Mouse (Mus musculus): Measurements from ENCODE around the gene Spag7.
A peak's percentile ranks its signal among the peaks of the same experiment; 100 is the strongest.

The Spag7 gene

GRCm38 (mm10) chr11:70679894-70680293 lies 10.7 kb upstream of the Spag7 start:
- DNase-seq: no peak

DNA sequence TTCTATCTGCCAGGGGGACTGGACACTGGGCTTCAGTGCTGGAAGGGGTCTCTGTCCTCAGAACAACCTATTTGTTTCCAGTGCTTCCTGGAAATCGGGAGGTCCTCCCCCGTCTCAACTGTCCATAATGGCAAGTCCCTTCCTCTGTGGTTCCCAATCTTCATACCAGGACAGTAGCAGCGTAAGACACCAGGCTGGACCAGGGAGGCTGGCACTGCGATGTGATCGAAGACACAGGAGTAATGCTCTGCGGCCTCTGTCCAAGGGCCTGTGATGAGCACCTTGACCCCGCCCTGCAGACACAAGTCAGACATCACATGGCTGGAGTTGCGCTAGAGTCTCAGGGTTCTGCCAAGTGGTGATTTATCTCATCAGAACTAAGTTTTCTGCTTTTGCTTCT lies 10.1 kb upstream of the Spag7 start:
- no peak for DNase-seq

DNA sequence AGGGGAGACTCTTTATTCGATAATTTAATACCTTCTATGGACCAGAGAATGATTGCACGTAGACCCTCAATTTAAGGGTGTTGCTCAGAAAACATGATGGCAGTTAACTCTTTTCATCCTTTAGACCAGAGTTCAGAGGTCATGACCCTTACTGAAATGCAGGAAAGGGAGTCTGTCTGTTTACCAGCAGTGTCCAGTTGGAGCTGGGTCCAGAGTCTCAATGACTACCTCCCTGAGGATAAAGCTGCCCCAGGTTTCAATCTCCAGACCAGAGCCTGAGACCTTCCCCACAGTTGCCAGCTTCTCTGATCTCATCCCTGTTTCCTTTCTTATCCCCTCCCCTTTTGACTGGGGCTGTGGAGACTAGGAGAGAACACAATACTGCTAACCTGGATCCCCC lies 9.4 kb upstream of the Spag7 start:
- no peak for DNase-seq

GRCm38 (mm10) chr11:70678092-70678491 lies 8.9 kb upstream of the Spag7 start:
- DNase-seq: no peak

DNA sequence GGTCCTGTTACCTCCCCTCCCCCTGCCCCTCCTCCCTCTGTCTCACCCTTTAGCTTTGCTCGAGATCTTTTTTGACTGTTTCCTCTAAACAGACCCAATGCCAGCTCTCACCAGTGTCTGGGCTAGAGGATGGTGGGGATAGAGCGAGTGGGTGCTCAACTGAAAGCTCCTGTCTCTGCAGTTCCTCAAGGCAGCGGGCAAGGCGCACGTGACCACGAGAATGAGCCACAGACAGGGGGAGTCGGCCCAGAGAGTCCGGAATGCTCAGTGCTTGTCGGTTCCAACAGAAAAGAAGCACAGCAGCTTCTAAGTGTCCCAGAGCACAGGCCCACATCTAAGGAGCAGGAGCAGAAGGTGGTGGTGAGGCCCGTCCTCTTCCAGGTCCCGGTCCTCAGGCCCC lies 5.3 kb upstream of the Spag7 start:
- DNase-seq: no peak

DNA sequence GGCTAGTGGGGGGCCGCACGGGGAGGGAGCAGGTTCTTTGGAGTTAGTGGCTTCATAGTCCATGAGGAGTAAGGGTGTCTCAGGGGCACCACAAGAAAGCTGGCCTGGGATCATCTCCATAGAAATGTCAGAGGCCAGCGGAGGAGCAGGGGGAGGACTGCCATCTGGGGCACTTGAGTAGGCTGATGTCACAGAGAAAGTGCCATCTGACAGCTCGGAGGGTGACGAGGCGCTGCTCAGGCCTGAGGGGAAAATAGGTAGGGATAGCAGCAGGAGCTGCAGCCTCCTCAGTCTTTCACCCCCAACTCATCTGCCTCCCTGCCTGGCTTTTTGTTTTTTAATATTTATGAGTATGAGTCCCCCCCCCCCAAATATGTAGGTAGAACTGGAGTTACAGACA lies 4.8 kb upstream of the Spag7 start:
- DNase-seq: no peak

GRCm38 (mm10) chr11:70671333-70672047 lies 2.3 kb upstream of the Spag7 start:
- peak; percentile 36 for DNase-seq

DNA sequence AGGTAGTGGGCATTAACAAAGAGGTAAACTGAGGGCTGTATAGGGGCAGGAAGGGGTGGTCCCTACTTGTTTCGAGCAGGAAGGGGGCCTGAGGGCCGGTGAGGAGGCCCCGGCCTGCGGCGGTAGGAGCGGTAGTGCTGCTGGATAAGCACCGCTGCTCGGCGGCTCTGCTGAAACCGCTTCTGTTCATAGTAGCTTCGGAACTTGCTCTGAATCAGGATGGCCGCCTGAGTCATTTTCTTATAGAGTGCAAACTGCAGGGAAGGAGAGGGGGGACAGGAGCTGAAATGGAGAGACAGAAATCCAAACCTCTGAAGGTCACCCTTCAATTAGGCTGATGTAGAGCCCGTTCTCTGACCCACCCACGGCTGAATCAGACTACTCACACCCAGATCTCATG lies 1.3 kb upstream of the Spag7 start:
- no peak for DNase-seq

DNA sequence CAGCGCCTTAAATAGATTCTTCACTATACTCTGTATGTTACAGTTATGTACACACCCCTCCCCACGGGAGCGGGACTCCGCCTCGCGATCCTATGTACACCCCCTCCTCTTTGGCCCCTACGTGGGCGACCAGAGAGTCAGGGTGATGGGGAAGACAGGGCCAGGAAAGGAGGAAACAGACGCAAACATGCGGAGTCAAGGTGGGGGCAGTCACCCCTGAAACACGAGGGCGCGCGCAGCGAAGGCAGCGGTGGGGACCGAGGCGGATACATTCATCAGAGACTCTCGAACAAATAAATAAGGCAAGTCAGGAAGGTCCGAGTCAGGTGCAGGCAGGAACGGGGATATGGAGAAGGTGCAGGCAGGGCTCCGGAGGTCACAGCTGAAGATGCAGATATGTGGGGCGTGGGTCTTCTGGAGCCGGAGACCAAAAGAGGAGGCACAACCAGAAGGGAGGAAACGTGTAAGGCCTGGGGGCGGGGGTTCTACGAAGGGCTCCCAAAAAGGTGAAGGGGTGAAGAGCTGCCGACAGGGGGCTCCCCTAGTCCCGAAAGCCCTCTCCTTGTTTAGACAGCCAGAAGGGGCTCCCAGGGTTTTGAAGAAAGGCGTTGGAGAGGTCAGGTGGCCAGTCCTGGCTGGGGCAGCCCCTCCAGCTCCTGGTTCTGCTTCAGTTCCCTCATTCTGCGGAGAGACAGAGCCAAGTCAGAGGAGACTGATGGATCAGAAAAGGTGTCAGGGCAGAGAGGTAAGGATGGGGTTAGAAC lies 548 bp upstream of the Spag7 start:
- DNase-seq: peak; percentile 78

DNA sequence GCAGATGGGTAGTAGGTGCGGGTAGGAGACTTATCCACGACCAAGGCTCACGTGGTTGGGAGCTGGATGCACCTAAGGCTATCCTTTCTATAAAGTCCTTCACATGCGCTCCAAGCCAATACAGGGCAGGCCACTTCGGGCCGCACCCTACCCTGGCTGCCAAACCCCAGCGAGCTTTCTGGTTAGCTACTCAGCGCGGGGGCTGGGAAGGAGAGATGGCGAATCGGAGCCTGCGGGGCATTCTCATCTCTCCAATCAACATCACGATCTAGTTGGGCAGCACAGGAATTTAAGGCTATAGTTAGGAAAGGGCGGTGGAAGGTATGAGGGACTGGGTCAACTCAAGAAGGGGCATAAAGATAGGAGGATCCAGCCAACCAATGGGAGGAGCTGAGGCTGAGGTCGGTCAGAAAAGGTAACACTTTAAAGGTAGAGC lies 863 bp downstream of the Spag7 start:
- no peak for DNase-seq

- DNase-seq: no peak
These were observed 1.7 kb downstream of the Spag7 start for GRCm38 (mm10) chr11:70667271-70668150.

GRCm38 (mm10) chr11:70666687-70667086 lies 2.5 kb downstream of the Spag7 start:
- no peak for DNase-seq

- DNase-seq: no peak
These were observed 4.5 kb downstream of the Spag7 start for GRCm38 (mm10) chr11:70664741-70665140.

- no peak for DNase-seq
These were observed 5.3 kb downstream of the Spag7 start for GRCm38 (mm10) chr11:70663957-70664356.

GRCm38 (mm10) chr11:70663101-70663500 lies 6.1 kb downstream of the Spag7 start:
- no peak for DNase-seq

GRCm38 (mm10) chr11:70660571-70660970 lies 8.6 kb downstream of the Spag7 start:
- DNase-seq: no peak

DNA sequence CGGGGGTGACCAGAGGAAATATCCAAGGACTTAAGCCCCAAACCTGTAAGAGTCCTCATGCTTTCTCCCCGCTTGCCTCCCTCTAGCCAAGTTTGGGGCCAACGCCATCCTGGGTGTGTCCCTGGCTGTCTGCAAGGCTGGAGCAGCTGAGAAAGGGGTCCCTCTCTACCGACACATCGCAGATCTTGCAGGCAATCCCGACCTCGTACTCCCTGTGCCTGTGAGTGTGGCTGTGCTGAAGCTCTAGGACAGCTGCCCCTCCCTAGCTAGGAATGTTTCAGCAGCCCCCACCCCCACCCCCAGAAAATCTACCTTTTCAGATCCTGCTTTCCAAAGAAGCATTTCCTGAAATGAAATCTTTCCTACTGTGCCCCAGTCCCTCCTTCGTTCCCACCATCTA lies 10.3 kb downstream of the Spag7 start:
- DNase-seq: no peak

GRCm38 (mm10) chr11:70658521-70658920 lies 10.7 kb downstream of the Spag7 start:
- DNase-seq: no peak

DNA sequence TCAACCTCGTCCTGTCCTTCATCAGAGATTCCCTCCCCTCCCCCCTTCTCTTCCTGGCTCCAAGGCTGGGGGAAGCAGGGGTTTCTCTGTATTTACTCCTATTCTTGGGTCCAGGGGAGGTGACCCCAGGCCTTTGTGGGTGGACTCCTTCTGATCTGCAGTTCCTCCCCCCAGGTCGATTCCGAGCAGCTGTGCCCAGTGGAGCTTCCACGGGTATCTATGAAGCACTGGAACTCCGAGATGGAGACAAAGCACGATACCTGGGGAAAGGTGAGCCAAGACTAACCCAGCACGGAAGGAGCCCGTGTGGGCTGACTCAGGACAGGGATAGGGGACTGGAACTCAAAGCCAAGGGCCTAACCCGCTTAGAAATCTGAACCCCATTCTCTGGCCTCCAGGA lies 11.2 kb downstream of the Spag7 start:
- no peak for DNase-seq

GRCm38 (mm10) chr11:70657573-70657972 lies 11.6 kb downstream of the Spag7 start:
- no peak for DNase-seq

DNA sequence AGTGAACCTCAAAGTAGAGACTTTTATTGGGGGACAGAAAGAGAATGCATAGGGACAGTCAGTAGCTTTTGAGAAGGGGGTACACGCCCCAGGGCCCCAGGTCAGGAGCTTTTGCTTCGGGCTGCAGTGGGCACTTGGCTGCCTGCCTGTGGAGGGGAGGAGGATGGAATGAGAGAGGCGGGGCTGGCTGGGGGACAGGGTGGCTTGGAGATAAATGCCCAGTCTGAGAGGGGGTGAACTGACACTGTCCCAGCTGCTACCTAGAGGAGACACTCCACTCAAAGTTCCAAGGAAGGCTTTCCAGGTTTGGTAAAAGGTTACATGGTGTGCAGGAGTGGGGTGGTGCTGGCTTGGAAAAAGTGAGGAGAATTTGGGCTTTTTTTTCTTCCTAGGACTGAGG lies 12.3 kb downstream of the Spag7 start, which contains the start of gene Eno3:
TSS of gene Eno3 (plus strand) at position 239 of the 400 bp plus-strand sequence.
- no peak for DNase-seq

GRCm38 (mm10) chr11:70656456-70656927 lies 12.7 kb downstream of the Spag7 start:
- peak; percentile 67 for DNase-seq
